Mouse (Mus musculus) gonadal fat pad, adult 2 months (tissue): ENCODE data around the gene Pygm. TPM values are rescaled to one million over a fixed set of nuclear protein-coding genes. Genes with fewer than 3 reads are reported as not detected.

Source experiments
- DNase-seq: peaks from one replicate; pipeline ENCODE4 v3.0.0-alpha.2; 2012; ENCODE audit warnings: low read depth
- polyA plus RNA-seq: library from polyadenylated mRNA; depleted of rRNA; stranded (reverse); fragments of >200 nt; gene quantifications from 2 replicates; pipeline ENCODE4 v1.2.3, GENCODE M21; 2012

The Pygm gene
- polyA plus RNA-seq, 1 experiment, result 15.8 TPM

DNA sequence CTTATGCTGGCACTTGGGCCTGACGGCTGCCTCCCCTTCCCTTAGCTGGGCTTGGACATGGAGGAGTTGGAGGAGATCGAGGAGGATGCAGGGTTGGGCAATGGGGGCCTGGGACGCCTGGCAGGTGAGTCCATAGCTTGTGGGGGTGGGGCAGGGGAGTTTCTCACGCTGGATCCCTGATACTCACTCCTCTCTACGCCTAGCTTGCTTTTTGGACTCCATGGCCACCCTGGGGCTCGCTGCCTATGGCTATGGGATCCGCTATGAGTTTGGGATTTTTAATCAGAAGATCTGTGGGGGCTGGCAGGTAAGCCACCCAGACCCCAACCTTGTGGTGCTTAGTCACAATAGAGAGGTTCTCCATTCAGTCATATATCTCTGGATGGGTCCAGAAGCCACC lies 1.6 kb downstream of the Pygm start:
- DNase-seq, result no peak

DNA sequence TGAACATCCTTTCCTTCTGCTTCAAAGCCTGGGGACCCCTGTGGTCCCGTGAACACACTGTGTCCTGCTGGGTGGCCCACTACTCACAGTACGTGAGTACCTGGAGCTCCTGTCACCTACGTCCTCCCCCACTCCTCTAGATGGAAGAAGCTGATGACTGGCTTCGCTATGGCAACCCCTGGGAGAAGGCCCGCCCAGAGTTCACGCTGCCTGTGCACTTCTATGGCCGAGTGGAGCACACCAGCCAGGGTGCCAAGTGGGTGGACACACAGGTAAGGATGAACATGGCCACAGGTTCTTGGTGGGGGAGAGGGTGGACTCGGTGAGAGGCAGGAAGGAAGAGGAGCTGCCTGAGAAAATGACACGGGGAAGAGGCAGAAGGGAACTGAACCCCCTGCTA lies 2.0 kb downstream of the Pygm start:
- DNase-seq, result no peak

DNA sequence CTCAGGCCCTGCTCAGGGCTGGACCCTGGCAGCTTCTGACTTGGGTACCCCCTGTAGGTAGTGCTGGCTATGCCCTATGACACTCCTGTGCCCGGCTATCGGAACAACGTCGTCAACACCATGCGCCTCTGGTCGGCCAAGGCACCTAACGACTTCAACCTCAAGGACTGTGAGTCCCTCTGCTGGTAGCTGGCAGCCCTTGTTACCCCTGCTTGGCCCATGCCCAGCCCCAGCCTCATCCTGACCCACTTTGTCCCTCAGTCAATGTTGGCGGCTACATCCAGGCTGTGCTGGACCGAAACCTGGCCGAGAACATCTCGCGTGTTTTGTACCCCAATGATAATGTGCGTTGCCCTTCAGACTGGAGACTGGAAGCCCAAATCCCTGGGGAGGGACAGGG lies 3.8 kb downstream of the Pygm start:
- no peak for DNase-seq

DNA sequence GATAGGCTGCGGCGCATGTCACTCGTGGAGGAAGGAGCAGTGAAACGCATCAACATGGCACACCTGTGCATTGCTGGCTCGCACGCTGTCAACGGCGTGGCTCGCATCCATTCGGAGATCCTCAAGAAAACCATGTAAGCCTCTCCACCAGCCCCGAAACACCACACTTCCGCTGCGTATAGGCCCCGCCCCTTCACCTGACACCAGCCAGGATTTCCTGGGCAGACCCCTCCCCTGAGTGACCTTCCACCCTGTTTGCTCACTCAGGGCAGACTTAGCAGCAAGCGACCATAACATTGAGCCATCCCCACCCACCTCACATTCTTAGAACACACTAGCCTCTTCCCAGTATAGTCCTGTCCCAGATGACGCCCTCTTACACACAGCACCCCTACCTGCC lies 5.6 kb downstream of the Pygm start:
- DNase-seq, result no peak

DNA sequence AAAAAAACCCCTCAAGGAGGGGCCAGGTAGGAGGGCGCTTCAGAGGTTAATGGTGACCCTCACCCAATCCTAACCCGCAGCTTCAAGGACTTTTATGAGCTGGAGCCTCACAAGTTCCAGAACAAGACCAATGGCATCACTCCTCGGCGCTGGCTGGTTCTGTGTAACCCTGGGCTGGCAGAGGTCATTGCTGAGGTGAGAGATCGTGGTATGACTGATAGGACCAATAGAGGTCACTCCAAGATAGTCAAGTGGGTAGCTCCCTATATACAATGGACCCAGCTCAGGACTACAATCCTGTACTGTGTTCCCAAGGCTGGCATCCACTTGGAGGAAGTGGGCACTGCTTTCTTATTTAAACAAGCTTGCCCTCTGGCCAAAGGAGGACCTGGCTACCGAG lies 6.1 kb downstream of the Pygm start:
- DNase-seq, result no peak

DNA sequence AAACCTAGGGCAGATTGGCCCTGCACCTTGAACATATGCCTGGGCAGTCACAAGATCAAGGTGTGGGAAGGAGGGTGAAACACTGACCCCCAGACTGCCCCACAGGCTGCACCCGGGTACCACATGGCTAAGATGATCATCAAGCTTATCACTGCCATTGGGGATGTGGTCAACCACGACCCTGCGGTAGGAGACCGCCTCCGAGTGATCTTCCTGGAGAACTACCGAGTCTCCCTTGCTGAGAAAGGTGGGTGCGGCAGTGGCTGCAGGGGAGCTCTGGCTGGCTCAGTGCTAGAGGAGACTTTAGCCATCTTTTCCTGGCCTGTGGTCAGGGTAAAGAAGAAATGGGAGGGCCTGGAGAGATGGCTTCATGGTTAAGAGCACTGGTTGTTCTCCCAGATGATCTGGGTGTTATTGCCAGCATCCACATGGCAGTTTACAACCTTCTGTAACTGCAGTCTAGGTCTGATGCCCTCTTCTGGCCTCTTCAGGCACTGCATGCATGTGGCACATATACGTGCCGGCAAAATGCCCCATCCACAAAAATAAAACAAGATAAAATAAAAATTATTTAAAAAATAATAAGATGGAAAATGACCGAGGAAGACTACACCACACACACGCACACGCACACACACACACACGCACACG lies 8.7 kb downstream of the Pygm start:
- no peak for DNase-seq

DNA sequence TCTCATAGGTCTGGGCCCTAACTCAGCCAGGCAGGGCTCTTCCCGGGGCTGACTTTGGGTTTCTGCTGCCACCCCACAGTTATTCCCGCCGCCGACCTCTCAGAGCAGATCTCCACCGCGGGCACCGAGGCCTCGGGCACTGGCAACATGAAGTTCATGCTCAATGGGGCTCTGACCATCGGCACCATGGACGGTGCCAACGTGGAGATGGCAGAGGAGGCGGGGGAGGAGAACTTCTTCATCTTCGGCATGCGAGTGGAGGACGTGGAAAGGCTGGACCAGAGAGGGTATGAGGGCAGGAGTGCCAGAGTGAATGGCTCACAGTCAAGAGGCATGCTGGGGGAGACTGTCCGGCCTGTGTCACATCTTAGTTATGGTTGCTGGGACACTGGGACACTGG lies 9.4 kb downstream of the Pygm start:
- no peak for DNase-seq

DNA sequence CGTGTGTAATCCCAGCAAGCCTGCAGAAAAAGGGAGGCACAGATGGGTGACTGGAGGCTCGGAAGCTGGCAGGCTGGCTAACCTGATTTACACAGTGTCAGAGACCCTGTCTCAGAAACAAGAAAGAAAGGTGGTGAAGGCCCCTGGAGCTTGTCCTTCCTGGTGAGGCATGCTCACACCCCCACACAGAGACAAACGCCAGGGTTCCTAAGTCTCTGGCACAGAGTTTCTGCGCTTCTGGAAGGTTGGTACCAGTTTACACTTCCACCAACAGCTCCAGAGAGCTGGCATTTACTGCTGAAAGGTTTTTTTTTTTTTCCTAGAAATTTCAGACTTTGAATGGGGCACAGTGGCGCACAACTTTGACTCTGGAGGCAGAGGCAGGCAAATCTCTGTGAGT lies 12.0 kb downstream of the Pygm start:
- no peak for DNase-seq

DNA sequence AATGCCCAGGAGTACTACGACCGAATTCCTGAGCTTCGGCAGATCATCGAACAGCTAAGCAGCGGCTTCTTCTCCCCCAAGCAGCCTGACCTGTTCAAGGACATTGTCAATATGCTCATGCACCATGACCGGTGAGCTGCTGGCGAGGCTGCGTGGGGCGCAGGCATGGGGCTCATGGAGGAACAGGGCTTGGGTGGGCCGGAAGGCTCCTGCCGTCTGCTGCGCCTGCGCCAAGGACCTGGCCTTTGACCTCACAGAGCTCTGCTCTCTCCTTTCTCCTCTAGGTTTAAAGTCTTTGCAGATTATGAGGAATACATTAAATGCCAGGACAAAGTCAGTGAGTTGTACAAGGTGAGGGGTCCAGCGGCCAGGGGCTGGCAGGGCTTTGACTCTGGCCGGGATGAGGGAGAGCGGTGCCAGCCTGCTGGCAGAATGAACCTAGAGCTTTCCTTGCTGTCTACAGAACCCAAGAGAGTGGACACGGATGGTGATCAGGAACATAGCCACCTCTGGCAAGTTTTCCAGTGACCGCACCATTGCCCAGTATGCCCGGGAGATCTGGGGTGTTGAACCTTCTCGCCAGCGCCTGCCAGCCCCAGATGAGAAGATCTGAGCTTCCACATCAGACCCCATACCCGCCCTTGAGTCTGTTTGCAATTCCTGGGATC lies 13.5 kb downstream of the Pygm start:
- no peak for DNase-seq

DNA sequence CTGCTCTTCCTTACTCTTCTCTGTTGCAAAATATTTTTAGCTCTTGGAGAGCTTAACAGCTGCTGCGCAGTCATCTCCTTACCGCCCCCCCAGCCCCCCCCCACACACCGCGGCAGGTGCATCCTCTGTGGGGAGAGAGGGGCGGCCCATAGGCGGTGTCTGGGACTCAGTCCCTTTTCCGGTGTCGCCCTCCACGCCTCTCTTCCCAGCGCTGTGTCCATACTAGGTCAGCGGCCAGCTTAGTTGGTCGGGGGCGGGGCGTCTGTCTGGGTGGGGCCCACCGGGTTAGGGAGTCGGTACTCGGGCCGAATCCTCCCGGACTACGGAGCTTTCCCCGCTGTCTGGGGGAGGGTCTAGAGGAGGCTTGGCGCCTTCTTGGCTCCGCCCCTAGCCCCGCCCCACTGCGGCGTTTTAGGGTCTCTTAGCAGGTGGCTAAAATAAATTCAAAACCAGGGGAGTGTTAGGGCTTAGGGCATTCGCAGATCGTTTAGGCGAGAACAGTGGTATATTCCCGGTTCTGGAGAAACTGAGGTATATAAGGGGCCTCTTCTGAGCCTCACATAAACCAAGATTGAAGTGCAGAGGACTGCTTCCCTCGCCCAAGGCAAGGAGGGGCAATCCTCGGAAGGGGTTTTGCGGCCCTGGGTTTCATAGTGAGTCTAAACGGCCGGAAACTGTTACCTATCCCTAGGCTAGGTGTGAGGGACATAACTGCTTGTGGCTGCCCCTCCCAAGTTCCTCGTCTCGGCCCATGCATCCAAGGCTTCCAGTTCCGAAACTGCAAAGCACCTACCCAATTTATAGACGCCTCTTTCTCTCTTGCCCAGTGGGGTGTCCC lies 14.5 kb downstream of the Pygm start:
- DNase-seq, result no peak

DNA sequence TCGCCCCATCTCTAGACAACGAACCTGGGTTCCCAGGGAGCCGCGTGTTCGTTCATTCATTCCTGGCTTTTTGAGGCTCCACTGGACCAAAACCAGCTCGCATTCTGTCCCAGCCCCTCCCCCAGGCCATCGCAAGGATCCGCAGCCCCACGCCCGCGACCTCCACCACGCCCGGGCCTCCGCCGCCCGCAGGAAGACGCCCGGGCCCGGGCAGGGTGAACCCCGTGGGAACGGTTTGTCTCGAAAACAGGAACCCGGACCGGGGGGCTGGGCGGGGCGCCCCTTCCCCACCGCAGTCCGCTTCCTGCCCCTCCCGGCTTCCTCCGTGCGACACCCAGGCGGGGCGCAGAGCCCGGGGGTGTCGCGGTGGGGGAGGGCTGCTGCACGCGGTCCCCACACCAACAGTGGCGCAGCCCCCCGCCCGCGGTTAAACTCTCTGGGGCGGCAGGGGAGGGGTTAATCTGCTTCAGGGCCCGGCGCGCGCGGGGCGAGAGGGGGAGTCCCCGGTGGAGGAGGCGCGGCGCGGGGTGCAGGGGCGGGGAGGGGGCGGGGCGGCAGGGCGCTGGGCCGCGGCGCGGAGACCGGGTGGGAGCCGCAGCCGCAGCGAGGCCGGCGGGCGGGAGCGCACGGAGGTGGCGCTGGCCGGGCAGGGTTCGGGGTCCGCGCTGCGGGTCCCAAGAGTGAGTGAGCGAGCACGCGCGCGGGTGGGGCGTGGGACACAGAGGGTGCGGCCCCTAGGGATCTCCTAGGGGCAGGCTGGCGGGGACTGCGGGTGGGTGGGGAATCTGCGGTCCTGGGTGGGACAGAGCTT lies 15.3 kb downstream of the Pygm start, which contains the start of gene Rasgrp2:
Gene Rasgrp2 (plus strand): TSS at position 56 of the 811 bp plus-strand sequence.
- DNase-seq, result no peak

DNA sequence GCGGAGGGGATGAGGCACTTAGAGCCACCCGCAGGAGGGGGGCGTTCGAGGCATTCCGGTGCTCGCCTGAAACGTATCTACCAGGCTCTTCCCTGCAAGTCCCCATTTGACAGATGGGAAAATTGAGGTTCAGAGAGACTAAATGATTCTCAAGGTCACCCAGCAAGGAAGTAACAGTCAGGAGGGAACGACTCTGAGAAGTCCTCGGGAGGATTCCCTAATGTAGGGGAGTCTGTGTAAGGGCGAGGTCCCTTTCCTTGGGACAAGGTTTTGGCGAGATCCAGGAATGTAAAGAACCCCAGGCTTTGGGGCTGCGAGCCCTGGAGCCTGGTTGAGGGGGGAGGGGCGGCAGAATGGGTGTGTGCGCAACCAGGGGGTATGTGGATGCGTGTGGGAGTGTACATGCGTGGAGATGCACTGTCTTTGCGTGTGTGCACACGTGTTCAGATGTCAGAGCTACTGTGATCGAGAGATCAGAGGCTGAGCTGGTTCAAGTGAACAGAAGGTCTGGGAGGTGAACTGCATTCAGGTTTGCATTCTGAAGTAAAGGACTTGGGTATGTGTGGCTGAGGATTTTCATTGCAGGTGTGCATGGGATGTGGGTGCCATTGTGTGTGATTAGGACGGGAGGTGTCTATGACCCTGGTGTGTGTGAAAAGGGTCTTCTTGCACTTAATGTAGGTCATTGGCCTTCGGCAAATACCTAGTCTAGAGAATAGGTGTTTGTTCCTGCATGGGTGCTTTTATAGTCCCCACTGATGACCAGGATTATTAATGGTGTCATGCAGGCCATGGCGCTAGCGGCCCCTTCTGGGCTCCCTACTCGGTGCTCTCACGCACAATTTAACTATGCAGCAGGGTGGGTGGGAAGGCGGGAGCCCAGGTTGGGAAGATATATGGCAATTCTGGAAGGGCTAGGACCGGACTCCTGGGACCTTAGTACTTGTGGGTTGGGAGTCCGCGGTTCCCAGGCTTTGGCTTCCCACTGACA lies 16.2 kb downstream of the Pygm start:
- no peak for DNase-seq

DNA sequence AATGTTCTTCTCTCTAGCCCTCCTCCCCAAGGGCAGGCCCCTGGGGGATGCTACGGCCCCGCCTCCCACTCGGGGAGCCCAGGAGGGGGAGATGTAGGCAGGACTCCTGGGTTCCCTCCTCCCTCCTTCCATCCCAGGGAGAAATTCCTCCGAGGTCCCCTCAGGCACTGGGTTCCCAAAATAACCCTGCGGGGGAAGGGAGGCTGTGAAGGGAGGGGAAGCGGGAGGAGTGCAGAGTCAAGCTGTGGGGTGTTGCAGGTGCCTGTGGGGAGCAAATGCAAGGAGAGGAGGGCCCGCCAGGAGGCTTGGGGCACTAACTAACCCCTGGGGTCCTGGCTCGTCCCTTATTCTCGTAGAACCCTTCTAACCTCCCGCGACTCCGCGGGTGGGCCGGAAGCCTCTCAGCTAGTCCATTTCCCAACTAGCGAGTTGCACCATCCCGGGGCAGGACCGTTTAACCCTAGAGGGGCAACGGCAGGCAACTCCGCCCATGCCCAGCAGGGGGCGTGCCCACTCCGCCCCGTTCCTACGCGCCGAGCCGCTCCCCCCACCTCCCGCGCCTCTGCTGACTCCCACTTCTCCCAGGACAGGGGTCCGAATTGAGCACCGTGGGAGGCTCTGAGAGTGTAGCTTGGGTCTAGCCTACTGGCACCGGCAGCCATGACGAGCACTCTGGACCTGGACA lies 17.1 kb downstream of the Pygm start:
- no peak for DNase-seq

DNA sequence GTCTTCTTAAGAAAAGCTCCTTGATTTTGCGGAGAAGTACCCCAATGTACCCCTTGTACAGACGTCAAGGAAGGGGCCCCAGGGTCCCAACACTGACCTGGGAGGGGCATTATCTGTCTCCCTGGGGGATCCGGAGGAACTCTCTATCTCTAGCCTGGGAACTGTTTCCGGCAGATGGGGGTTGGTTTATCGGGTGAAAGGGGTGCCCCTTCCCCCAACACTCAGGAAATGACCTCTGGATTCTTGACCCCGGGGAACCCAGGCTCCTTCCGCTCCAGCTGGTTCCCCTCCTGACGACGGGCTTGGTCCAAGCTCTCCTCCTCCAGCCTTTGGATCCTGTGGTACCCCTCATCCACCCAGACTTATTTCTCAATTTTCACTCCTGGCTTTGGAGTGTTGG lies 17.8 kb downstream of the Pygm start:
- DNase-seq, result no peak

DNA sequence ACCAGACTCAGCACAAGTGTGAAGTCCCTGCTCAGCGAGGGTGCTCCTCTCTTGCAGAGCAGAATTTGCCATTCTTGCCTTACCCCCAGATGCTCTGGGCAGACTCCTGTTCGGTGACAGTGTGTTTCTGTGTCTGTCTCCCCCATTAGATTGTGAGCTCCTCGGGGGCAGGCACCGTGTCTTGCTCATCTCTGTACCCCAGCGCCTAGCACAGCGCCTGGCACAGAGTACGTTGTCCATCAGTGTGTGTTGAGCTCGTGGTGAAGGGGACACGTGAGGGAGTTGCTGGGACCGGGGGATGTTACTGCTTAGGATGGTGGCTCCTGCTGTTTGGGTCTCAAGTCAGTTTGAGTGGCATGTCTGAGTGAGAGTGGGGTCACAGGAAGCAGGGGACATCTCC lies 19.7 kb downstream of the Pygm start:
- DNase-seq, result no peak

DNA sequence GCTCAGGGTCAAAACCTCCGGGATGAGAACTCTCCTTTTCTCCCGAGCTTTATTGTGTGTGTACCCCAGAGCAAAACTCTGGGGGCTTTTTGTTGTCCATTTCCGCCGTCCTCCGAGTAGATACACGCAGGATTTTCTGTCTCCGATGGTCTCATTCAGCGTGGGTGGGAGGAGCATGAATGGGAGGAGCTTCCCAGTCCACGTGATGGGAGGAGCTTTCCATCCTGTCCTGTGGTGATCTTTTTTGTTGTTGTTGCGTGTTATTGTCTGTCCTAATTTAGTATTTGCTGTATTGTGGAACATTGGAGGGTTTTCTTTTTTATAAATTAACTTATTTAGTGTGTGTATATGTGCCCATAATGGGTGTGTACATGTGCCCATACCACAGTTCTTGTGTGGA lies 21.2 kb downstream of the Pygm start:
- DNase-seq, result no peak

DNA sequence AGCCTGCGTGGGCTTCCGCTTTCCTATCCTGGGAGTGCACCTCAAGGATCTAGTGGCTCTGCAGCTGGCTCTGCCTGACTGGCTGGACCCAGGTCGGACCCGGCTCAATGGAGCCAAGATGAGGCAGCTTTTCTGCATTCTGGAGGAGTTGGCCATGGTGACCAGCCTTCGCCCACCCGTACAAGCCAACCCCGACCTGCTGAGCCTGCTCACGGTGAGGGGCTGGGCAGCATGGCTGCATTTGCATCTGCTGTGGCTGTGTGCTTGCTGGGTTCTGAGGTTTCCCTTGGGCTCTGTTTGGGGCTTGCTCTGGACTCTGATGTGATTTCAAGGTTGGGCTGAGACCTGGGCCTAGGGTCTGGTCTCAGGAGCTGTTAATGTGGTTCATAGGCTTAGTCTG lies 22.9 kb downstream of the Pygm start:
- no peak for DNase-seq

DNA sequence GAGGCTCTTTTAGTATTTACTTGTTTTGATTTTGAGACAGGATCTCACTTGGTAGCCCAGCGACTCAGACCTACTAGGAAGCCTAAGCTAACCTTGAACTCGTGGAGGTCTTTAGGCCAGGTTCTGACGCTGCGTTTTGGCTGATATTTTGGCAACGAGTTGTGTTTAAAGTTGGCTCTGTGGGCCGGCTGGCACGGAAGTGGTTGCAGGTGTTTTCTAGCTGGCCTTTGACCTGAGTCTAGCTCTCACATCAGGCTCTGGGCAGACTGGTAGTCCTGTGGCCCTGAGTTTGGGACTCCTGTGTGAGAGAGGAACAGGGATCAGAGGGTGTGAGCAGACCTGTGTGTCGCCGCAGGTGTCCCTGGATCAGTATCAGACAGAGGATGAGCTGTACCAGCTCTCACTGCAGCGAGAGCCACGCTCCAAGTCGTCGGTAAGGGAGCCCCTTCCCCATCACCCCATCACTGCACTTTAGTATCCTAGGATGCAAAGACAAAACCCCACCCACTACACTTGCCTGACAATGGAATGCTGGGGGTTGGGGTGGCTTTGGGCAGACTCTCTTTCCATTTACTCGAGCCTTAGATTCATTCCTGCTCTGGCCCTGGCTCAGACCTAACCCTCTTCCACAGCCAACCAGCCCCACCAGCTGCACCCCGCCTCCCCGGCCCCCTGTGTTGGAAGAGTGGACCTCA lies 23.8 kb downstream of the Pygm start:
- DNase-seq, result no peak

DNA sequence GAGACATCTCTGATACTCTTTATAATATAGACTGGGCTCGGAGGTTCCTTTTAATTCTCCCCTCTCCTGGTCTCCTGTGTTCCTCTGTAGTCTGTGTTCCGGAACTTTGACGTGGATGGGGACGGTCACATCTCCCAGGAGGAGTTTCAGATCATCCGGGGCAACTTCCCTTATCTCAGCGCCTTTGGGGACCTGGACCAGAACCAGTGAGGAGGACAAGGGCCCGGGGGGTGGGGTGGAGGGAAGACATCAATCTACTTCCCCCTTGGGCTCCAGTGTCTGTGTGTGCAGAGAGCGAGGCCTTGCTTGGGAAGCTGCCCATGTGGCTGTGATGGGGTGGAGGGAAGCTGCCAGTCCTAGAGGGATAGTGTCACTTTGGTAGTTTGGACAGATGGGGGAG lies 24.6 kb downstream of the Pygm start:
- DNase-seq, result no peak

DNA sequence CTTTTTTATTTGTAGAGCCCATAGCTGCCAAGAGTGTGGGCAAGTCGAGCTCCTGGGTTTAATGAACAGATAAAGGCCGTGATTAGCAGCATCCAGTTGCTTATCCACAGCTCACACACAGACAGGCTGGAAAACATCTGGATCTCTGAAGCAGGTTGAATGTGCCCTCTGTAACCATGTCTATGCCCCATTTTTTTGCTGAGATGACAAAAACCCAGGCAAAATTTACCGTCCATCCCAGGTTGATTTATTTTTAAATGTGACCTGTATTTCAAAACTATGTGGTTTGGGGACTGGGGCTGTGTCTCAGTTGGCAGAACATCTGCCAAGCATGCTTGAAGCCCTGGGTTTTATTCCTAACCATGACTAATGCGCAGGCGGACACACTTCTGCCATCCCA lies 25.0 kb downstream of the Pygm start:
- DNase-seq, result no peak
